Mouse (Mus musculus) kidney, embryonic 16.5 days (tissue): ENCODE data around the gene Rhou. TPM values are rescaled to one million over a fixed set of nuclear protein-coding genes. Genes with fewer than 3 reads are reported as not detected.

Experiments used
- ATAC-seq: fragments of 200-750 bp; cut with Nextera tagmentation; 2 replicates; pipeline ENCODE4 v1.8.0; 2017; ENCODE audit warnings: moderate TSS enrichment; ENCODE audit not compliant: low FRiP score, low TSS enrichment
- H3K27ac ChIP-seq: fragments of 300-500 bp; sonication (generic); 2 replicates; pipeline ENCODE4 v1.5.1; 2014; ENCODE audit warnings: low read length
- H3K27me3 ChIP-seq: fragments of 300-500 bp; sonication (generic); 2 replicates; pipeline ENCODE4 v1.6.1; 2014; ENCODE audit warnings: low read length, control low read depth, mixed read lengths; ENCODE audit not compliant: insufficient read depth
- H3K36me3 ChIP-seq: fragments of 300-500 bp; sonication (generic); 2 replicates; pipeline ENCODE4 v1.6.1; 2014; ENCODE audit warnings: low read length, control low read depth, mixed read lengths; ENCODE audit not compliant: insufficient read depth
- H3K4me1 ChIP-seq: fragments of 300-500 bp; sonication (generic); 2 replicates; pipeline ENCODE4 v1.6.1; 2014; ENCODE audit warnings: low read length, control low read depth, mixed read lengths; ENCODE audit not compliant: insufficient read depth
- H3K4me2 ChIP-seq: fragments of 300-500 bp; sonication (generic); replicated peaks from 2 replicates; pipeline ENCODE4 v1.6.1; 2014; ENCODE audit warnings: low read depth, low read length
- H3K4me3 ChIP-seq: fragments of 300-500 bp; sonication (generic); 2 replicates; pipeline ENCODE4 v1.5.1; 2014; ENCODE audit warnings: mild to moderate bottlenecking, low read length
- H3K9ac ChIP-seq: fragments of 300-500 bp; sonication (generic); replicated peaks from 2 replicates; pipeline ENCODE4 v1.6.1; 2014; ENCODE audit warnings: low read length
- H3K9me3 ChIP-seq: fragments of 300-500 bp; sonication (generic); 2 replicates; pipeline ENCODE4 v1.6.1; 2016; ENCODE audit warnings: low read length, control low read depth
- WGBS: fragments of 180-500 bp; shearing (Covaris S2); extraction: QIAGEN DNeasy Blood & Tissue Kit; methylation state at CpG from one replicate; pipeline ENCODE4 v1.1.7; 2014; 5-methylcytosine and 5-hydroxymethylcytosine counted together
- polyA plus RNA-seq: library from polyadenylated mRNA; unstranded; fragments of >200 nt; fragmentation: Nextera tagmentation; extraction: Ambion mirVana; gene quantifications from 2 replicates; pipeline ENCODE4 v1.2.1, GENCODE M21; 2015

The Rhou gene
- polyA plus RNA-seq, 1 experiment from 2014 or later = 7.9 TPM

DNA sequence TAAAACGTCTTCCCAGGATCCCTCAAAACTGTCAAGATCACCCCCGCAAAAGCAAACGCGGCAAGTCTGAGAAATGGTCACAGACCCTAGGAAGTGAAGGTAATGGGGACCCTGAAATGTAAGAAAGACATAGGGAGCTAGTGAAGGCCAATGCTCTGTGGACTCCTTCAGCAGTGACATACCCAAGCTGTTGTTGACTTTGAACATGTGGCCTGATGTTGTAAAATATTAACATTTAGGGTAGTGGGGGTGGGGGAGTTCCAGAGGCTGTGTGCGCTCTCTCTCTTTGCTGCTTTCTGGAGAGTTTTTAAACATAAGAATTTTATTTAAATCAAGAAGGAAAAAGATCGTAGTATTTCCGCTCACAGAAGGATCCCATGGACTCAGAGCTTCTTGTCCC is 29.6 kb downstream of the Rhou start:
- H3K9me3 ChIP-seq = no peaks in the 10 kb centered on the region
- no peak overlapping the region for H3K4me3 ChIP-seq
- no peaks in the 10 kb centered on the region for H3K27me3 ChIP-seq
- H3K4me1 ChIP-seq = peaks cover 21% of the 10 kb centered on the region
- H3K27ac ChIP-seq = no peak overlapping the region
- H3K9ac ChIP-seq = no peak overlapping the region
- no peak overlapping the region for H3K4me2 ChIP-seq
- ATAC-seq = no peak
- 53% methylated on average over 7 of the region's 7 CpGs for WGBS
- no peaks in the 10 kb centered on the region for H3K36me3 ChIP-seq

GRCm38 (mm10) chr8:123684806-123685205 is 31.1 kb downstream of the Rhou start:
- no peaks in the 10 kb centered on the region for H3K9me3 ChIP-seq
- 0 out of 2 replicates have a peak overlapping the region, but pooled peaks have one; percentile 23 for H3K27ac ChIP-seq
- H3K4me2 ChIP-seq = no peak overlapping the region
- 0 out of 2 replicates have a peak, but pooled peaks have one; percentile 64 for ATAC-seq
- H3K36me3 ChIP-seq = no peaks in the 10 kb centered on the region
- peaks cover 21% of the 10 kb centered on the region for H3K4me1 ChIP-seq
- no peak overlapping the region for H3K9ac ChIP-seq
- H3K4me3 ChIP-seq = no peak overlapping the region
- 50% methylated on average over 7 of the region's 7 CpGs for WGBS
- no peaks in the 10 kb centered on the region for H3K27me3 ChIP-seq

DNA sequence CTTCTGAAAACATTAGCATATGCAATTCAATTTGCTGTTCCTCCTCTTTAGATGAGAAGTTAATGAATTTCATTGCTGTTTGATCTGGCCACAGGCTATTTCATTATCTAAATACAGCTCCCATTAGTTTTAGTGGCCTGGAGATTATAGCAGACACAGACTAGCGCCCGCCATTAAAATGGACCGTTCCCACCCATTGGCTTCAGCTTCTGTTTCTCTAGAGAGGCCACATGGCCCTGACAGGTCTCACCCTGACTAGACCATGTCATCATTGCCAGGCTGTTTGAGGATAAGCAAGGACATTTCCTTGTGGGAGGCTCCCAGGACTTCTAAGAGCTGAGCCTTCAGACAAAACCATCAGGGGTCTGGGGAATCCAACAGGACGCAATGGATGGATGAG is 31.7 kb downstream of the Rhou start:
- WGBS = 39% methylated on average over 4 of the region's 4 CpGs
- Histone ChIP-seq H3K9me3 (no peaks in the 10 kb centered on the region), H3K4me3 (no peak overlapping the region), H3K4me2 (no peak overlapping the region), H3K27ac (no peak overlapping the region), H3K36me3 (no peaks in the 10 kb centered on the region), H3K27me3 (no peaks in the 10 kb centered on the region), H3K9ac (no peak overlapping the region), H3K4me1 (peaks cover 21% of the 10 kb centered on the region)
- ATAC-seq = no peak

GRCm38 (mm10) chr8:123687826-123688225 is 34.1 kb downstream of the Rhou start:
- Histone ChIP-seq H3K4me3 (no peak overlapping the region), H3K27me3 (no peaks in the 10 kb centered on the region), H3K4me1 (peaks cover 13% of the 10 kb centered on the region), H3K9me3 (no peaks in the 10 kb centered on the region), H3K36me3 (no peaks in the 10 kb centered on the region), H3K9ac (no peak overlapping the region), H3K27ac (no peak overlapping the region), H3K4me2 (no peak overlapping the region)
- no peak for ATAC-seq
- WGBS = 30% methylated on average over 4 of the region's 4 CpGs

DNA sequence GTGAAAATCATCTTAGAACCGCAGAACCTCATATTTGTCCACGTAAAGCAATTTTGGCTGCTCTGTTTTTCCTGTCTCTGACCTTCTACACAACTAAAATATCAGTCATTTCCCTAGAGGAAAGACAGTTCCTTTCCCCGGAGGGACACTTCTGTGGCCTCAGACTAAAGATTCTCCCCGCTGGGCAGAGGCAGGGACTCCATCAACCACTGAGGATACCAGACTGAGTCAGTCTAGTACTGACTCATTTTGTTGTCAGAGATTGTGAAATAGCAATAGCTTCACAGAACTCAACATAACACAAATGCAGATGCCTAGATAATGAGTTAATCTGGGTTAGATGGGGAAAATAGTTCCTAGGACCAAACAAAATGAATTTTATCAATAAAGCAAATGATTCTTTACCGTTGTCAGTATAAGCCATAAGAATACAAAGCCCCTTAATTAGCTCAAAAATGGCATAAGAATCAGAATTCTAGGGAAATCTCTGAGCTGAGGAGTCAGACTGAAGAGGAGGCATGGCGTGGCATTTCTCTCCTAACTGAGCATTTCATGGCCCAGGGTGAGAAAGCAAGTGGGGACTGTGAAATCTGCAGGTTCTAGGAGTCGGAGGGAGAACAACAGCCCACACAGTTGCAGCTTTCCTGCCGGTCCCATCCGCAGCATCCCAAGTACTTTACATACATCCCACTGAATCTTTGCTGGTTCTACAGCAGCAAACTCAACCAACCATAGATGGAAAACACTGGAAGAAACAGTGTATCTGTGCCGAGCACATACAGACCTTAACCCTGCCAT is 38.6 kb downstream of the Rhou start:
- Histone ChIP-seq H3K4me1 (no peaks in the 10 kb centered on the region), H3K36me3 (no peaks in the 10 kb centered on the region), H3K27ac (no peak overlapping the region), H3K4me3 (no peak overlapping the region), H3K4me2 (no peak overlapping the region), H3K27me3 (no peaks in the 10 kb centered on the region), H3K9ac (no peak overlapping the region), H3K9me3 (no peaks in the 10 kb centered on the region)
- WGBS = 83% methylated on average over 10 of the region's 10 CpGs
- no peak for ATAC-seq

DNA sequence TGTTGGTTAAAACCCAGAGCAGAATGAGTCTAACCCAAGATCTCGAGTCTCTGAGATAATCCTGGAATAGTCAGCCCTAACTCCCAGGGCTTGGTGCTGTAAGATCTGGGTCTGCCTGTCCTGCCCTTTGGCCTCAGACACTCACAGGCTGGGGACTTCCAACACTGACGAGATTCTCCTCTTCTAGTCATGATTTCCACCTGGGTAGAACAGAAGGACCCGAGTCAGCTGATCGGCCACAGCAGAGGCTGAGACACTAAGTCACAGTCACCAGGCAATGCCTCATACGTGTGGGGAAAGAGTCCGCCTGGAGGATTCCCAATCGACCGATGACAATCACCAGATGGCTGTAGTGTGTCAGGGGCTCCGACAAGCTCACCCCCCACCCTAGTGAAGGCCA is 42.4 kb downstream of the Rhou start:
- no peak for ATAC-seq
- 0 out of 2 replicates have a peak, but pooled peaks cover 2% of the 10 kb centered on the region for H3K27me3 ChIP-seq
- WGBS = 71% methylated on average over 9 of the region's 9 CpGs
- peaks cover 14% of the 10 kb centered on the region for H3K4me1 ChIP-seq
- H3K4me2 ChIP-seq = no peak overlapping the region
- no peaks in the 10 kb centered on the region for H3K9me3 ChIP-seq
- H3K4me3 ChIP-seq = no peak overlapping the region
- no peak overlapping the region for H3K27ac ChIP-seq
- H3K9ac ChIP-seq = no peak overlapping the region
- H3K36me3 ChIP-seq = no peaks in the 10 kb centered on the region

DNA sequence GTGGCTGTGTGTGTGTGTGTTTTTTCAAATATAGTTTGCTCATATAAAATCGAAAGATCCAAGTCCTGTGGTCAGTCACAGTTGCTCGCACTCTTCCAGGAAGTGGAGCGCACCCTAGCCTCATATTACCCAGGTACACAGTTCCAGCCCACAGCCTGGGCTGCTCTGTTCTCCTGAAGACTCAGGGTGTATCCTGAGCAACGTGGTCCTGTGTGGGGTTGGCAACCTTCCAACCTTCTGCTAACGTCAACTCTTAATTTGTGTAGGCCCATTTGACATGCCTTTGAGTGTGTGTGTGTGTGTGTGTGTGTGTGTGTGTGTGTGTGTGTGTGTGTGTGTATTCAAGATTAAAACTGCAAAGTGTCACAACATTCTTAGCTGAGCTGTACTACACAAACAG is 43.6 kb downstream of the Rhou start:
- no peak overlapping the region for H3K27ac ChIP-seq
- WGBS = 45% methylated on average over 5 of the region's 5 CpGs
- no peaks in the 10 kb centered on the region for H3K36me3 ChIP-seq
- ATAC-seq = no peak
- no peaks in the 10 kb centered on the region for H3K9me3 ChIP-seq
- no peak overlapping the region for H3K4me3 ChIP-seq
- H3K4me1 ChIP-seq = peaks cover 16% of the 10 kb centered on the region
- no peak overlapping the region for H3K9ac ChIP-seq
- no peak overlapping the region for H3K4me2 ChIP-seq
- 0 out of 2 replicates have a peak, but pooled peaks cover 2% of the 10 kb centered on the region for H3K27me3 ChIP-seq

DNA sequence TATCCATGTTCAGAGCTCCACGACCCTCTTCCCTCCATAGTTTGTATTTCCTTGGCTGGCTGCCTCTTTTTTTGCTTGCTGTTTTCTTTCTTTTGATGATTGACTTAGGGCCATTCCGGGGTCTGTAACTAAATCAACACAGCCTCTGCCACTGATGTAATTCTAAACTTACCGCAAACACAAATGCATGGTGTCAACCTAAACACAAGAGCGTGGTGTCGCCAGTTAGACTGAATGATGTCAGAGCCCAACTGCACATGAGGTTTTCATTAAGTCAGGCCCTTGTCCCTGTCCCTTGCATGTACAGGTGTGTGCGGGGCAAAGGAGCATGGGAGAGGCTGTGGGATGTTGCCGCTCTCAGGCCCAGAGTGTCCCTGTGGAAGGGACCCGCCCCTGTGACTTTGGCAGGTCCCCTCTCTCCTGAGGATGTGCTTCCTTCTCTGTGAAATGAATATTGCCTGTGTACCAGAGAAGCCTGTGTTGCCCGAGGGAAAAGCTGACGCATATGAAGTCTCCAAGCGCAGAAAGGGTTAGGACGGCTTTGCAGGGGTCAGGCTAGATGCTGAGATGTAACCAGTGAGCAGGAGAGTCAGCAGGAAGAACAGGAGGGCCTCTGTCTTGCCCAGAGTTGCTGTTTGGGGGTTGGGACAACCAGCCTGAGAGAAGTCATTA is 46.8 kb downstream of the Rhou start:
- Histone ChIP-seq H3K27ac (no peak overlapping the region), H3K9me3 (no peaks in the 10 kb centered on the region), H3K4me2 (peak overlapping the region; percentile 19; the same call in 1 of the 2 replicates), H3K9ac (no peak overlapping the region), H3K4me3 (no peak overlapping the region), H3K36me3 (no peaks in the 10 kb centered on the region), H3K27me3 (0 out of 2 replicates have a peak, but pooled peaks cover 2% of the 10 kb centered on the region), H3K4me1 (peaks cover 18% of the 10 kb centered on the region)
- WGBS = 18% methylated on average over 12 of the region's 12 CpGs
- ATAC-seq = peak; percentile 44; the same call in 1 of the 2 replicates

DNA sequence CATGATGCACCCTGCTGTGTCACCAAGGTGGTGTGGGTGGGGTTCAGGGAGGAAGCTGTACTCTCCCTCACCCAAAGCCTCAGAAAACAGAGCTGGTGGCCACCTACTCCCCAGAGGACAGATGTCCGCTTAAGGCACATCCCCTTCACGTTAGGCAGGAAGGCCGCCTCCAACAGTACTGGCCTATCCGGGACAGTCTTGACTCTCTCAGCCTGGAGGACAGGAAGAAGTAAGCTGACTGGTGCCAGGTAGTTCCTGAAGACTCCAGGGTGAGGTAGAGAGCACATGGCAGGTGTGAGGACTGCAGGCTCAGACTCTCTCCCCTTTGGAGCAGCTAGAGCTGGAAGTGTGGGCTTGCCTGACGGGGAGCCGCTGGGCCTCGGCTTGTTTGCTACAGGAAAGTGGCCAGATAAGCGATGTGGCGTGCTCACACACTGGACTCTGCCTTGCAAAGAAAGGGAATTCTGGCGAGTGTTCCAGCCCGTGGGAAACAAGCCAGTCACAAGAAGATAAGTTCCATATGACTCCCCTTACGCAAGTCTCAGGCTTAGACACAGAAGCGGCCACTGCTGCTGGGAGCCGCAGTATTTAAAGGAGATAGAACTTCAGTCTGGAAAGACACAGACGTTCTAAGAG is 48.3 kb downstream of the Rhou start:
- H3K4me2 ChIP-seq = no peak overlapping the region
- WGBS = 66% methylated on average over 15 of the region's 15 CpGs
- ATAC-seq = no peak
- H3K9ac ChIP-seq = no peak overlapping the region
- no peak overlapping the region for H3K27ac ChIP-seq
- no peaks in the 10 kb centered on the region for H3K9me3 ChIP-seq
- 0 out of 2 replicates have a peak, but pooled peaks cover 2% of the 10 kb centered on the region for H3K27me3 ChIP-seq
- peaks cover 20% of the 10 kb centered on the region for H3K4me1 ChIP-seq
- H3K4me3 ChIP-seq = no peak overlapping the region
- H3K36me3 ChIP-seq = no peaks in the 10 kb centered on the region
